Mouse (Mus musculus) cerebellum, adult 9-11 months (tissue): ENCODE measurements around the gene Meox1.

Experiments
- DNase-seq: peaks from one replicate; pipeline ENCODE4 v3.0.0; 2022

The Meox1 gene

GRCm38 (mm10) chr11:101849286-101849685 is 44.9 kb downstream of the Meox1 start:
- no peak for DNase-seq

GRCm38 (mm10) chr11:101847509-101847908 is 46.7 kb downstream of the Meox1 start:
- DNase-seq: no peak

GRCm38 (mm10) chr11:101842773-101843163 is 51.4 kb downstream of the Meox1 start:
- no peak for DNase-seq

GRCm38 (mm10) chr11:101841998-101842772 is 52.0 kb downstream of the Meox1 start:
- peak; percentile 87 for DNase-seq

- DNase-seq: no peak
Measured at GRCm38 (mm10) chr11:101840405-101840804, 53.8 kb downstream of the Meox1 start.

- DNase-seq: peak; percentile 73
Measured at GRCm38 (mm10) chr11:101839426-101839825, 54.7 kb downstream of the Meox1 start.

GRCm38 (mm10) chr11:101832001-101832400 is 62.2 kb downstream of the Meox1 start:
- DNase-seq: no peak

- DNase-seq: no peak
Measured at GRCm38 (mm10) chr11:101830616-101831015, 63.6 kb downstream of the Meox1 start.

- DNase-seq: no peak
Measured at GRCm38 (mm10) chr11:101830112-101830511, 64.1 kb downstream of the Meox1 start.

GRCm38 (mm10) chr11:101828718-101829117 is 65.5 kb downstream of the Meox1 start:
- no peak for DNase-seq
